Mouse (Mus musculus) T-helper 17 cell (primary cell): ENCODE measurements around the gene Snap91.

Experiments
- in situ Hi-C, 2 experiments: fragments of 300-600 bp; cut with MboI, MseI; formaldehyde crosslinking; loops; 1 replicate in 1 of 2; 2 replicates in 1 of 2; pipeline ENCODE4 v1.15.1; 2025; ENCODE audit warnings: high pct_unique_total_duplicates in 2 of 2

Gene Snap91

DNA sequence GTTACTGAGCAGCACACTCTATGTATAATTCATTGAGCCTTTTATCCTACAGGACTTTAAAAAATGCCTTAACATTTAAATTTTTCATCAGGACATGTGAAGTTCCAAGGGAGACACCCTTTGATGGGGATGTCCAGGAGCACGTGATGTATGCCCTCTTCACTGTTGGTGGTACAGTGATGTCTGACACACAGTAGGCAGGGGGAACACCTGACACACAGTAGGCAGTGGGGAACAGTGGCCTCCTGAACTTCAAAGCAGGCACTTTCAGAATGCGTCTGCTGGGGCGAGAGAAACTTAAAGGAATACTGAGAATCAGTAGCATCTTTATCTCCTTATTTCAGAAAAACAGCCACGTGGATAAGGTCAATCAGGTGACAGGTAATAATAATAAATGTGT, 62.8 kb downstream of the Snap91 start:
- in situ Hi-C loops: loop anchor here in 1 of 2 experiments (10.0 kb wide), 2 partner anchors 357 to 593 kb away; no protein-coding TSS in a partner anchor

DNA sequence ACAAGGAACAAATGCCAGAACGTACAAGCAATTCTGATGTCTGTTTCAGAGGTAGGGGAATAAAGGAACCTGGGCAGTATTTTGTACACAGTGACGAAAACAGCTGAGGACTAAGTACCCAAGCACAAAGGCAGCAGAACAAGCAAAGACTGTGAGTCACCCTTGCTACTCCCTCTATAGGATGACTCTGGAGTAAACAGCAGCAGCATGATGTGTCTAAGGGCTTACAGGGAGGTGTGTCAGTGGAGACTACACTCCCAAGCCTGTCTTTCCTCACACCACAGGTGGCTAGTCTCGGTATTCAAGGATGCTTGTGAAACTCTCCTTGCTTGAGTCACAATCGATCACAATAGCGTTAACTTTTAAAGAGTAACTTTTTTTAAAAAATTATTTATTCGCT, 66.1 kb downstream of the Snap91 start:
- in situ Hi-C loops: loop anchor here in 1 of 2 experiments (5.0 to 10.0 kb wide), 3 partner anchors 227 to 590 kb away; no protein-coding TSS in a partner anchor

DNA sequence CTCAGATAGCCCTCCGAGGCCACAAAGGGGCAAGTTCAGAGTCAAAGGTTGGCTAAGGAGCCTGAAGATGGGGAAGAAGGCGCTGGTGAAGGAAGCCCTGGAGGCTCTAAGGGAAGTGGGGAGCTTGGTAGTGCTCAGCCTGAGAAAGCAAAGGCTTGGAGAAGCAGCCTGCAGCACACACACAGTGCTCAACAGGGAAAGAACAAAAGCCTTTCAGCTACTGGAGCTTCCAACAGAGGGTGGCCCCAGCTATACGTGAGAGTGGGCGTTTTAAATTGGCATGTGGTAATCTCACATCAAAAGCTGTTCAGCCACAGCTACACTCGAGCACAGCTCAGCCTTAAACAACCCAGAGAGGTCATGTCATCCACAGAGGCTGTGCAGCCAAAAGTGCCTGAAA, 67.1 kb downstream of the Snap91 start:
- in situ Hi-C loops: loop anchor here in 1 of 2 experiments (5.0 to 10.0 kb wide), 3 partner anchors 226 to 589 kb away; no protein-coding TSS in a partner anchor

DNA sequence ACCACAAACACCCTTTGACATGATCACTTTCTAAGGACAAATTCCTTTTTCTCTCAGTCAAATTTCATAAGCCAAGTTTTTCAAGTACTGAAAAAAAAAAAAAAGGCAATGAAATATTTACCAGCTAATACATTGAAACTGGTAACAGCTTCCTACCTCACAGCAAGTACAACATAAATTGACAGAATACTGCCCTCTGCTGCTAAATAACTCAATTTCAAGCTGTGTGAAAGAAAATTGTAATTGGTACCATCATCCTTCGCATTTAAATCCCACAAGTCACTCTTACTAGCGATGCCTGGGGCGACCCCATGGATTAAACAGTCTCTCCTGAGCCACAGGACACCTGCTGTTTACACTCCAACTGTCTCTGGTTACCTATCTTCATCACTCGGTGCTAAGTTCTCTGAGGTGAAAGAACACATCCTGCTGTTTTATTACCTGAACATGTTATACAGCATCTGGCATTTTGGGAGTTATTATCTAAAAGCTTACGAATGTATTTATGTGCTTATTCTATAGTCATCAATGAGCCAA, 69.7 kb downstream of the Snap91 start:
- in situ Hi-C loops: loop anchor here in 1 of 2 experiments (5.0 to 10.0 kb wide), 3 partner anchors 223 to 586 kb away; no protein-coding TSS in a partner anchor

DNA sequence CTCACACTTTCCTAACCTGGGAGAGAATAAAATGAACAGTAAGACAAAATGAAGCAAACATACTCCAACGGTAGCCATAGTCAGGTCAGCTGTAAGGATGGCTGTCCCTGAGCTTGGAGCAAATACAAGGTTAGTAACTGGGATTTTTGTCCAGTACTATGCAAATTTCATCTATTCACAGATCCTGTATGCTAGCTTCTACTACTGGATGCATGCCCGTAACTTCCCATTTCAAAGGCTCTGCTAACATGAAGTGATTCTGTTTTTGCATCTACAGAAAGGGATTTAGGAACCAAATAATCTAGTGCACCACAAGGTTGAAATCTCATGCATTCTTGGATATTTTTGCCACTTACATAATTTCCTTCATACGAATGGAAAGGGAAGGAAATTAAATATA, 70.2 kb downstream of the Snap91 start:
- in situ Hi-C loops: loop anchor here in 1 of 2 experiments (5.0 to 10.0 kb wide), 3 partner anchors 223 to 585 kb away; no protein-coding TSS in a partner anchor

DNA sequence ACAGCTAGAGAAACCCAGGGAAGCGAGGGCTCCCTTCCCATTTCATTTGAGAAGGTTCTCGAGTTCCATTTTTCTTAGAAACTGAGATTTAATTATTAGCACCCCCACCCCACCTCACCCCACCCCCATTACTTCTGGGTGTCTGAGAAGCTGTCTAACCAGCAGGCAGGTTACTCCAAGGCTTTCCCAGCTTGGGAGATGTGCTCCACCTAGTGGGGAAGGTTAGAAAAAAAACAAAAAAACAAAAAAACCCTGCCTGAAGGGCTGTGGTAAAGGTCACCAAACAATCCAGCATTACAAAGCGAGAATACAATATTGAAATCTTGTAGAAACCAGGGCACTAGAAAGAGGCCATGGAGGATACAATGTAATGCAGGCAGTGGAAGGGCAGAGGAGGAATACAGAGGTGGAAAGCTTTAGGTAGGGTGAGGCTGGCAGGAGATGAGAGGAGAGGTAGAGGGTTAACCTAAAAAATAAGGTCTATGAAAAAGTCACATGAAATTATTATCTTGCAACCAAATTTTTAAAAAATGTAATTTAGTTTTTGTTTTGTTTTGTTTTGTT, 79.8 kb downstream of the Snap91 start:
- in situ Hi-C loops: loop anchor here in 1 of 2 experiments (5.0 kb wide), 1 partner anchor 203 kb away; no protein-coding TSS in a partner anchor

DNA sequence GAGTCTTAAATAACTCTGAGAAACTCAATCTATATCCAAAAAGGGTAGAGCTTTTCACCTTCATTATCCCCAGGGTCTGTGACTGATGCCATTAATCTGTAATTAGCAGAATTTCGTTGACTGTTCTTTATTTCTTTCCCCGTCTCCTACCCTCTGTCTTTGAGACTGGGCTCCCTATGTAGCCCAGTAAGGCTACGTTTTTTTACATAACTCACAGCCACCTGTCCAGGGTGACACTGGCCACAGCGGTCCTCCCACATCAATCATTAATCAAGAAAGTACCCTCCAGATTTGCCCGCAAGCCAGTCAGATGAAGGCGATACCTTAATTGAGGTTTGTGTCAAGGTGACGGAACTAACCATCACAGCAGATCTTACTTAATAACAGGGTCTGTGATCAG, 81.4 kb downstream of the Snap91 start:
- in situ Hi-C loops: no loop called here

DNA sequence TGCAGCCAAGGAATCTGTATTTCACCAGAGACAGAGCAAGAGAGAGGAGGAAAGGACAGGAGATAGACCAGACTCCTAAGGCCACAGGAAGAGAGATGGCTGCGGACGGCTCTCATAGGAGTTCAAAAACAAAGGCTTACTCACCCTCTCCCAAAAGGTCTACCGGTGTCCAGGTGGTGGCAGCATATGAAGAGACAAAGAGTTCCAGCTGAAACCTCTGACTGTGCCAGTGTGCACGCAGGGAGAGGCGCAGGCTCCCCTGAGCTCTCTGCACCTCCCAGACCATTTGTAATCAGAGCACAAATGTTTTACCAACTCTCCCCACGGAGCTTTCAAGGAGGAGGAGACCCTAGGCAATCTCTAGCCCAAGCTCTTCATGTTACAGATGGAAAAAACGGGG, 81.8 kb downstream of the Snap91 start:
- in situ Hi-C loops: no loop called here

DNA sequence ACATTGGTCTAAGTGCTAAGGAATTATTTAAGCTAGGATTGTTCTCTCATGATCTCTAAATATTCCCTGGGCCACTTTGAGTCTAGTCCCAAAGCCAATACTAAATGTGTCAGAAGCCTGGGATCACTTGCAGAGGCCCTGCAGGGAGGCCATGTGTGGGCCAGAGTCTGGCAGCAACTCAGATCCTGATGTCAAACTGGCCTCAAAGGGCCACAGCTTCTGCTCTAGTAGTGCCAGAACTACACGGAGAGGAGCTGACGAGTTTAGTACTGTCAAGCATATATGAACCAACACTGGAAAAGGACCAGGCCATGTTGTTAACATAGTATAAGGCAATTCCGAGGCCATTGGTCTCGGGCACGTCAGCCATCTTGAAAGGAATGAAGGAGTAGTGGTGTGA, 82.3 kb downstream of the Snap91 start:
- in situ Hi-C loops: no loop called here

DNA sequence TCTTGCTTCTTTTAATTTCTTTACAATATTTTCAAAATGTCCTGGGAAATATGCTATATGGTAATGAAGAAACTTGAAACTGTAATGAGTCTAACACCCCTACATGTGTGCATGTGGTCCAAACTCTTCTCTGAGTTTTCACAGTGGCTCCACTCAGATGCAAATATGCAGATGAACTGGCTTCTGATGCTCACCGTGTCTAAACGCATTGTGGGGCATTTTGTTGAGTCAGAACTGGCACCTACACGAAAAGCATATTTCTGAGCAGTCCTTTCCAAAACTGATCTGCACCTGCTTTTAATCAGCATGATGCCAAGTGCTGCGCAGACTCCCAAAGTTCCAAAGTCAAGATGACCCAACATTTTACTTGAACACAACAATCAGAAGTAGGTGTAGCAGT, 82.9 kb downstream of the Snap91 start:
- in situ Hi-C loops: no loop called here

DNA sequence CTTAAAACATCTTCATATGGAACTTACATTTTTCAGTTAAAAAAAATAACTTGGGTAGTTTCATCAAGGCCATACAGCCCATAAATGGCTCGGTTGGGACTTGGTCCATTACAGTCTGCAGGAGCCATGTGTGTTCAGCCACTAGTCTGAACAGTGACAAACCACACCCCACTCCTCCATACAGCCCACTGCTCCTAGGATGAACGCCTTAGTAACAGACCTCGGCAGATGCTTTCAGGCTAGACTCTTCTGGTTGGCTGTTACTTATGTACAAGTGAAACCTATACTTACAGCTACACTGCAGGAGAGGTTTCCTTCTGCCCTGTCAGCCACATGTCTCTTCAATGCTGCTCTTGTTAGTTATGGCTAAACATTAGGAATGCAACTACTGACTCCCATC, 85.2 kb downstream of the Snap91 start:
- in situ Hi-C loops: no loop called here

DNA sequence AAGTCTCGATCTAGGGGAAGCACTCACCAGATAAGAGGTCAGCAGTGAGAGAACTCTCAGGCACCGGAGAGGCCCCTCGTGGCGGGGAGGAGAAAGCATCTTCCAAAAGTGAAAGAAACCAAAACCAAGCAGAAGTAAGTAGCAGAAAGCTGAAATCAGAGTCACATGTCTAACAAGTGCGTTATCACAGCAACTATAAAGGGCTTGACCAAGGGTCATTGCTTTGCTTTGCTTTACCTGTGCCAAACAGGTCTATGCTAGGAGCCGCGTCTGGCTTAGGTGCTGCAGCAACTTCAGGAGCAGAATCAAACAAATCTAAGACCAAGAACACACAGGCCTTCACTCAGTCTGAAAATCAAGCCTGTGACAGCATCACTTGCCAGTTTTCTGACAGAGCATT, 88.5 kb downstream of the Snap91 start:
- in situ Hi-C loops: loop anchor here in 1 of 2 experiments (5.0 kb wide), 1 partner anchor 200 kb away; no protein-coding TSS in a partner anchor

DNA sequence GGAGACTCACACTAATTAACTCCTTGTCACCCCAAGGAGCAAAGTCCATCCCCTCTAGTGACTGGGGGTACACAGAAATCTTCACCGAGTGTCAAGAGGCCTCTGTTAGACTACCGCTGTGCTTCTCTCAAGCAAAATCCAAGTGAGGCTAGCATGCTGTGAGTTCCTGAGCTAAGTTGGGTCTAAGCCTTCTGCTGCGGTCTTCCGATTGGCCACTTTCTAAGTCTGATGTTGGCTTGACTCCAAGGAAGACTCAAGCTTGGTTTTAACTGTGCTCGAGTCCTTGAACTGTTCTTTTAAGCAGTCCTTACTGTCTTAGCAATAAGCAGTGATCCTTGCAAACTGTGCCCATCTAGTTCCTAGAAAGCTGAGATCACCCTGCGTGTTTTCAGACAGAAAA, 91.3 kb downstream of the Snap91 start:
- in situ Hi-C loops: no loop called here

DNA sequence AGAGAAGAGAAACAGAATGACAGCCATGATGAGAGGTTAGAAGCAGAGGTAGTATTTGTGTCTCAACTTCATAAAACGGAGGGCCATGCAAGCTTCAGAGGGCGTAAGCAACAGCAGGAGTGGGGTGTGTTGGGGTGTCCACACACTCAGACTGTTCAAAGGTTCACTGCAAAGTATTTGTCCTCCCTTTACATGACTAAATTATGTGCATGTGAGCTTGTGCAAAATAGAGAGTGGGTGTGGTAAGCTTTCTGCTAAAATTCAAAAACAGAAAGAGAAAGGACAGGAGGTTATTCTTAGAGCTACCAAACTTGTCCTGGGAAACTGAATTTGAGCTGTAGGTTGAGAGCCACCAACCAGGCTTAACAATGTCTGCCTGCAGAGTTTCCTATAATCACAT, 97.6 kb downstream of the Snap91 start:
- in situ Hi-C loops: no loop called here

DNA sequence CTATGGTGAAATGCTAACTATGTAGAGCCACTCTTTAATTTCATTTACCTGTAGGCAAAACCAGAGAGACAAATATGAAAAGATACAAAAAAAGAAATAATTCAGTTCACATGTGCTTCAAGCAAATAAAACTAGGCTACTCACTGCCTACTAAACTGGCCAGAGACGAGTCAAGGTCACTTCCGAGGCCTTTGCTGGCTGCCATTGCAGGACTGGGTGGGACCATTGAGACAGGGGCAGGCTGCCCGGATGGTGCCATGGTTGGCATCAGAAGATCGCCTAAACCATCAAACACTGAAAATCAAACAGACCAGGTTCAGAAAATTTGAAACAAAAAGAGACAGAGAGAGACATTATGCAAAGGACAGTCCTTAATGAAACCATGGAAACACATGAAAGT, 99.0 kb downstream of the Snap91 start:
- in situ Hi-C loops: no loop called here

DNA sequence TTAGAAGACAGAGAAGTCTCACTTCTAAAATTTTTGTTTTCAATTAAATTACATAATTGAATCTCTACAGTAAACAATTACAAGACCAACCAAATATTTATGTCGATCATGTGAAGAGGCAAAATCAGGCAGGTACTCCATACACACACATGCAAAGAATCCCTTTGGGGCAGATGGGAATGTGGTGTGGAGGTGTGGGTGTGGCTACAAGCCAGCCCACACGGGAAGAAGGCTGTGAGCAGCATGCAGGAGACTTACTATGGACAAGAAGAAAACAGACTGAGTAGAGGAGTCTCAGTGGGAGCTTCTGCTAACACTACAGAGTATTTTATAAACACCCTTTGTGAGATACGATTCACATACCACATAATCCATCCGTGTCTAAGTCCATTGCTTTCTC, 102.2 kb downstream of the Snap91 start:
- in situ Hi-C loops: no loop called here

DNA sequence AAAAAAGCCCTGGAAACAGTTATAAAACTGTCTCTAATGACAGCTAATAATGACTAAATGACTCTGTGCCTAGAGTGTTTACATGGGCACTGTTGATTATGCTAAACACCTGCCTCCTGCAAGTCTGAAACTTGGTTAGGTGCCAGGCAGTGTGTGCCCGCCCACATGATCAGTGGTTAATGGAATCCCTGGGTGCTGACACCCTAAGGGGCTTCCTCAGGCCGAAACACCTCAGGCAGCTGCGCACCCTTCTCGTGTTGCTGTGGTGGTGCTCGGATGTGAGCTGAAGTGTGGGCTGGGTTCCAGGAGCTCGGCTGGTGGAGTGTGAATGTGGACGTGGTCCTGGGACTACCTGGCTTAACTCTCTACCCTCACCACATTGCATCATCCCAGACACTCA, 103.1 kb downstream of the Snap91 start:
- in situ Hi-C loops: no loop called here

DNA sequence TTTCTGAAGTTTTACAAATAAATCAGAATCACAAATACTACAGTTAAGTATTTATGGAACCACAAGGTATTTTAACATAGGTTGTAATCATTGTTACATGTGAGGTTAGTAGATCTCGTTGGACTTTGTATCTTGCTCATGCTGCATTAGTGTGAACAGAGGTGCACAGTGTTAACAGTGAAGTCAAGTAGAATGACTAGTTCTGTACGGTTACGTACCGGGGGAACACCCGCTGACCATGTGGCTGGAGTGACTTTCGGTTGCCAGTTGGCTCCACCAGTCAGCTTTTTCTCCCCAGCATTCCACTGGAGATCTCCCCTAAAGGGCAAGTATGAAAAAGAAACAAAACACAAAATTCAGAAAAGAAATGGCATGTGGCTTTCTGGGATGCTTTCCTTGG, 105.1 kb downstream of the Snap91 start:
- in situ Hi-C loops: no loop called here

DNA sequence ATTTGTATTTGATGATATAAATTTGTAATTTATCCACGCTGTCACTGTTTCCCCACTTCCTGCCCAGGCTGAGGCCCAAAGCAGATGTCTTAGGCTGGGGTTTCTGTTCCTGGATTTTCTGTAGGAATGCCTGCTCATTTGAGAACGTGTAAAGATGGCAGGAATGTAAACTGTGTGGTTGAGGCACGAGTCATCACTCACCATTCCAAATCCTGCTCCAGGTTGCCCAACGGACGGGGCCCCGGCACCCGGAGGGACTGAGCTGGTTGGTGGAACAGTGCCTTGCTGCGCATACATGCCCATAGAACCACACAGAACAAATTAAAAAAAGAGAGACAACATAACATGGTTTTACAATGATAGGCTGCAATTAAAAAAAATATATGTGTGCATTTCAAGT, 106.5 kb downstream of the Snap91 start:
- in situ Hi-C loops: no loop called here

DNA sequence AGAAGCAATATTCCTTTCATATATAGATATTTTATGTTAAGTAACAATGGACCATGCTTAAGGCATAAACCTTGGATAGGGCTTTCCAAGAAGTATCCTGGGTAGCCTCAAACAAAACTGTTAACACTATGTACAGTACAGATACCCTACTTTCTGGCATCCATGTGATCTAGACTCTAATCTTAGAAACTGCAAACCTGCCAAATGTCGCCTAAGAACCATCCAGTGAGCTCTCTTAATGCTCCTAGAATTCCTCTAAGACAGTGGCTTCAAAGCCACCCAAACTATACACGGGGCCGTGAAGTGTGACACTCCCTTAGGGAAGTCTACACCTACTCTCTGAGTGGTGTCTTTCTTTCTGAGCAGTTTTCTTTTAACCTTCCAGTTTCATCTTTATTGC, 107.6 kb downstream of the Snap91 start:
- in situ Hi-C loops: no loop called here

DNA sequence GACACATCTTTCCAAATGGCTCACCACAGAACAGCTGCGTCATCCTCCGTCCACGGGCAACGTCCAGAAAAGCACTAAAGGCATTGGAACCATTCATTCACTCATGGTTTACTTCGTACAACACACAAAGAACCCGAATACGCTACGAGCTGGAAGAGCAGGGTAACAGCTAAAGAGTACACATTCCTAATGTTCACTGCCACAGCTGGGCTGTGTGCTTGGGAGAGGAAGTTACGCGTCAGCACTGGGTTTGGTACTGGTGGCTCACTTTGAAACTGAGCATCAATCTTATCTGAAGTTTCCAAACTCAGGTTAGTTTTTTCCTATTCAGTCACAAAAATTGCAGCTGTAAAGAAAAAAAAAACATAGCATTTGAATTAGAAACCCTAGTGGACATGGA, 113.5 kb downstream of the Snap91 start:
- in situ Hi-C loops: no loop called here

DNA sequence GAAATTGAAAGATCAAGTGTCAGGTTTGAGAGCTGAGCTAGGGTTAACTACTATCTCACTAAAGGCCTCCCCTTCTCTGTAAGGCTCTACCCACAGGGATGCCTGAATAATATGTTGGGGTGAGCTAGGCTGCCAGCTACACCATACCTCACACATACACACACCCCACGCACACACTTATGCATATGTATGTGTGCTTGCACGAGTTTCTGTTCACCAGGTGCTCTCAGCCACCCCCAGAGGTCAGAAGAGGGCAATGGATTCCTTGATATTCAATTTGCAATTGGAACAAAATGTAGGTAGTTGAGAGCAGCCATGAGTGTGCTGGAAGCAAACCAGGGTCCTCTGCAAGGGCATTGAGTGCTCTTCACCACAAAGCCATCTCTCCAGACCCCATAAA, 116.5 kb downstream of the Snap91 start:
- in situ Hi-C loops: no loop called here
